Mouse (Mus musculus): ENCODE results near the gene Cdc42bpg.

The Cdc42bpg gene

GRCm38 (mm10) chr19:6333761-6334595 is 27.7 kb downstream of the Cdc42bpg start:
- no peak for DNase-seq

DNA sequence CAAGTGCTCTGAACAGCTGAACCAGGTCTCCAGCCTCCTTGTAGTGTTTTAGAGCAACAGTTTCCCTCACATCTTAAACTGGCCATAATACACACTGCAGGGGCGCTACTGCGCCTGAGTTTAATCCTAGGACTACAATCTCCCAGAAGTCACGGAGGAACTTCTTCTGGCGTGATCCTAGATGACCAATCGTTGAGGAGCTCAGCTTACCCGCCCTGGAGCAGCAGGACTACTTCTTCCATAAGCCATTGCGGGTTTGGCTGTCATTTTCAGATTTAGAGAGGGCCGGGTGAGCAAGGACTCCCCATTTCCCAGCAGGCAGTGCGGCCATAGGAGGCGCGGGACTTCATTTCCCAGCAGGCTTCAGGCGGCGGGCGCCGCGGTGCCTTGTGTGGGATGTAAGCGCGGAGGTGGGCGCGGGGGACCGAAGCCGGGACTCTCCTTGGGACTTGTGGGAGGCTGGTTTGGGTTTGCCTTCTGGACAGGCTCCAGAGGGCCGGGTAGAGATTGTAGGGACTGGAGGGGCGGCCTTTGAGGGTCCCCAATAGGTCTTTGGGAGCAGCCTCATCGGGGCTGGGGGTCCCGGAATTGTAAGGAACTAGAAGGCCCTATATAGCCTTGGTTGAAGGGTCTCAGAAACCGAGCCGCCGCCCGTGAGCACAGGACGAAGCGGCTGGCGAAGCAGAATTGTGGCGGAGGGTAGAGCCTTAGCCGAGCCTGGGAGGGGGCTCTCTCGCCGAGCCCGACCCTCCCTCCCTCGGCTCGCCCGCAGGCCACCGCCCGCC is 28.6 kb downstream of the Cdc42bpg start, which contains the start of gene Men1:
TSS of gene Men1 (plus strand) at position 307 of the 785 bp plus-strand sequence.
- peak; percentile 93 for DNase-seq

GRCm38 (mm10) chr19:6335458-6335827 is 29.2 kb downstream of the Cdc42bpg start:
- peak in 1 of 2 experiments; percentile 37 for DNase-seq

DNA sequence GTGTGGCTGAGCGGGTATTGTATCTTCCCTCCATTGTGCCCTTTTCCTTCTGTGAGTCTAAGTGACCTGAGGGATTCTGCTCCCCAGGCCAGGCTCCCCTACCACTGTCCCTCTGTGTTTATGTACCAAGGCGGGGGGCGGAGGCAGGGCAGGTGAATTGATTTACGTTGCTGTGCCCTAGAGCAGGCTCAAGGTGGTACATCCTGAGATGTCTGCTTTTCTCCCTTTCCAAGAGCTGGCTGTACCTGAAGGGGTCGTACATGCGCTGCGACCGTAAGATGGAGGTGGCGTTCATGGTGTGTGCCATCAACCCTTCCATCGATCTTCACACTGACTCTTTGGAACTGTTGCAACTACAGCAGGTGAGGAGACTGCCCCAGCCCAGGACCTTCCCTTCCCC is 30.7 kb downstream of the Cdc42bpg start:
- no peak for DNase-seq

GRCm38 (mm10) chr19:6338171-6338570 is 31.9 kb downstream of the Cdc42bpg start:
- no peak for DNase-seq

DNA sequence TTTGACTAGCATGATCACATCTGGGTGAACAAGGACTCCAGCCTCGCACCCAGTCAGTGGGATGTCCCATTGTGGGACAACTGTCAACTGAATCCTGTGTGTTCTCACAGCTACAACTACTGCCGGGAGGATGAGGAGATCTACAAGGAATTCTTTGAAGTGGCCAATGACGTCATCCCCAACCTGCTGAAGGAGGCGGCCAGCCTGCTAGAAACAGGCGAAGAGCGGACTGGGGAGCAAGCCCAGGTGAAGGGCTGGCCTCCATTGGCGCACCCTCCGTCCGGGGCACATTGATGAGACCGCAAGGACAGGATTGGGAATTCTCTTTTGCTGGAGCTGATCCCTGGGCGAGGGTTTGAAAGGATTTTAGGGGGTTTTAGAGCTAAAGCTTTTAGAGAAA is 32.5 kb downstream of the Cdc42bpg start:
- DNase-seq: no peak

- no peak for DNase-seq
Measured at GRCm38 (mm10) chr19:6339191-6339590, 32.9 kb downstream of the Cdc42bpg start.

DNA sequence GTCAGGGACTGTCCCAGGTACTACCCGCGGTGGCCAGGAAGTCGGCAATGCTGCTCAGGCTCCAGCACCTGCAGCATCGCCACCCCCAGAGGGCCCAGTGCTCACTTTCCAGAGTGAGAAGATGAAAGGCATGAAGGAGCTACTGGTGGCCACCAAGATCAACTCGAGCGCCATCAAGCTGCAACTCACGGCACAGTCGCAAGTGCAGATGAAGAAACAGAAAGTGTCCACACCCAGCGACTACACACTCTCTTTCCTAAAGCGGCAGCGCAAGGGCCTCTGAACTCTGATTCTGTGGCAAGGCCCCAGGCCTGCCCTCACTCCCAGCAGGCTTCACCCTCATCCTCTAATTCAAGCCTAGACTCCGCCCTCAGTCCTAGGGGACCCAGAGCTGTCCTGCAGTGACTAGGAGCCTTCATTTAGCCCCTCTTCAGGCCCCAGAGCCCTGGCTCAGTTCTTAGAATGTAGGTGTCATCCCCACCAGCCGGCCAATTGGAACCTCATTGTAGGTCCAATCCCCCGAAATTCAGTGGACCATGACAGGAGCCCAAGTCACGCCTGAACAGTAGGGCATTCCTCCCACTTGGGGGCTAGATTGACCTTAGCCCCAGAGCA is 33.7 kb downstream of the Cdc42bpg start:
- DNase-seq: no peak

DNA sequence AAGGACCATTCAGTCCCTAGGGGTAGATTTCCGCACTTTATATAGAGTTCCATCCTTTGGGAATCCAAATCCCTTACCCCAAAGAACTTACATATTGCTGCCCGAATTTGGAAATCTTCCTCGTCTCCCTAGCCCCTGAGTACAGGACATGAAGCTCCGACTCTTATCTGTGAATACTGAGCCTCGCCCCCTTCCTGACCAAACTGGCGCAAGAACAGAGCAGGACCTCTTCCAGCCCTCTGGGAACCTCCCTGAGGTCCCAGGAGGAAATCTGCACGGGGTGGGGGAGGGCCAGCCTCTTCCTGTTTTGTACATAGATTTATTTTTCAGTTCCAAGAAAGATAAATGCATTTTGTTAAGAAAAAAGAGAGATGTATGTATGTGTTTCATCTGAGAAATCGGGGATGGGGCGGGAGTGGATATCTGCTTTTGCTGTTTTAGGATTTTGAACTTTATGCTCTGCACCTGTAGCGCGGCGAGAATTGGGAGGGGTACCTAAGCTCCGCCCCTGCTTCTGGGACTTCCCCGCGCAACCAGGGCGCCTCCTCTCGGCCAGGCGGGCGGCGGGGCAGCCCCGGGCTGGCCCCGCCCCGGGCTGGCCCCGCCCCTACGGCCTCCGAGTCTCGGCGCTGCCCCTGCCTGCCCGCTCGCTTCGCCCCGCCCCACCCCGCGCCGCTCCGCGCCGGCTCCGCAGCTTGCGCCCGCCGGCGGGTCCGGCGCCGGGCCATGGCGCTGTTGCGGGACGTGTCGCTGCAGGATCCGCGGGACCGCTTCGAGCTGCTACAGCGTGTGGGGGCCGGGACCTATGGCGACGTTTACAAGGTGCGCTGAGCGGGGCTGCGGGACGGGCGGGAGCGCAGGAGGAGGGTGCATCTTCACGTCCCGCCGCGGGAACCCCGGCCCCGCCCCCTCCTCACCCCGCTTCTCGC is 34.5 kb downstream of the Cdc42bpg start, which contains the start of gene Map4k2:
TSS of gene Map4k2 (plus strand) at position 612 of the 929 bp plus-strand sequence.
- peak; percentile 74 to 87 for DNase-seq

DNA sequence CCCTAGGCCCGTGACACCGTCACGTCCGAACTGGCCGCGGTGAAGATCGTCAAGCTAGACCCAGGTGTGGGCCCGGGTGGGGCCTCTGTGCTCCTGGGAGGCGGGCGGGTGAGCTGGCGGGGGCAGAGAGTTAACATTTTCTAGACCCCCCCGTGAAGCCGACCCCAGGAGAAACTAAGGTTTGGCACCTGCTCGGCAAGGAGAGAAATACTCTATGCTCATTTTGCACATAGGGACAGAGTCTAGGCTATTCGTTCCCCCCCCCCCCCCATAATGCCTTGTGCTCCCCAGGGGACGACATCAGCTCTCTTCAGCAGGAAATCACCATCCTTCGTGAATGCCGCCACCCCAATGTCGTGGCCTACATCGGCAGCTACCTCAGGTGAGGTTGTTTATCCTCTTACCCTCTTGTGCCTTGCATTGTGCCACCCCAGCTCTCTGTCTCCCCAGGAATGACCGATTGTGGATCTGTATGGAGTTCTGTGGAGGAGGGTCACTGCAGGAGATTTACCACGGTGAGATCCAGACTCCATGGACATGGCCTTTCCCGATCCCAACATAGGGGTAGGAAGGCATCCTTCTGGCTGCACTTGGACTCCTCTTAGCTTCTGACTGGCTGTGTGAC is 35.3 kb downstream of the Cdc42bpg start:
- DNase-seq: no peak

- DNase-seq: no peak
Measured at GRCm38 (mm10) chr19:6342276-6342933, 36.1 kb downstream of the Cdc42bpg start.

DNA sequence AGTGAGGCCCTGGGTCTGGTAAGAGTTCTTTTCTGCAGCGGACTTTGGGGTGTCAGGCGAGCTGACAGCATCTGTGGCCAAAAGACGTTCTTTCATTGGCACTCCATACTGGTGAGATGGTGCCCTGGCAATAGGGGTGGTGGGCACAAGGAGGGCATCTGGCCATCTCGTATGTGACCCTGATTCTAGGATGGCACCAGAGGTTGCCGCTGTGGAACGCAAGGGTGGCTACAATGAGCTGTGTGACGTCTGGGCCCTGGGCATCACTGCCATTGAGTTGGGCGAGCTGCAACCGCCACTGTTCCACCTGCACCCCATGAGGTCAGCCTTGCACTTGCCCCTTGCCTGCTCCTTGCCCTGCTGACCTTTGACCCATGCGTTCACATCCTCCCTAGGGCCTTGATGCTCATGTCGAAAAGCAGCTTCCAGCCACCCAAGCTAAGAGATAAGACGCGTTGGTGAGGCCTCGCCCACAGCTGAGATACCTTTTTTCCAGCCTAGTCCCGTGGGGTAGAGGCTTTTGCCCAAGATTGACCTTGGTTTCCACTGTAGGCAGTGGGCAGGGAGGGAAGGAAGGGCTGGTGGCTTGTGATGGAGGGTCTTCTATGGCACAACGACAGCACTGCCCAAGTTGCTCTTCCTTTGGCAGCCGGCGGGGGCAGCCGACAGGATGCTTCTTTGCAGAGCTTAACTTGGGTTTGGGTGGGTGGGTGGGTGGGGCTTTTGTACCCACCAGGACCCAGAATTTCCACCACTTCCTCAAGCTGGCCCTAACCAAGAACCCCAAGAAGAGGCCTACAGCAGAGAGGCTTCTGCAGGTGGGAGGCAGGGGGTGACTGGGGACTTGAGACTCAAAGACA is 37.0 kb downstream of the Cdc42bpg start:
- no peak for DNase-seq

- DNase-seq: peak in 1 of 2 experiments; percentile 39
Measured at GRCm38 (mm10) chr19:6343996-6344395, 37.7 kb downstream of the Cdc42bpg start.

DNA sequence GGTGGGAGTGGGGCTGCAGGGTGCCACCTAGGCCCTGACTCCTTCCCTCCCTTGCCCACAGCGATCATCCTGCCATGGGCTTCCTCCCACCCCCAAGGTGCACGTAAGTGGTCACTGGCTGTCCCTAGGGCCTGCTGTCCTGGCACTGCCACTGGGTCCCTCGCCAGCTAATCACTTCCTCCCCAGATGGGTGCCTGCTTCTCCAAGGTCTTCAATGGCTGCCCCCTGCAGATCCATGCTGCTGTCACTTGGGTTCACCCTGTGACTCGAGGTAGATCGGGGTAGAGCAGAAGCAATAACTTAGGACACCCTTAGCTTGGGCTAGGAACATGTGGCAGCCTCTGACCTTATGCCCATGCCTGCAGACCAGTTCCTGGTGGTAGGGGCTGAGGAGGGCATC is 39.8 kb downstream of the Cdc42bpg start:
- DNase-seq: no peak

GRCm38 (mm10) chr19:6346661-6347060 is 40.4 kb downstream of the Cdc42bpg start:
- no peak for DNase-seq

GRCm38 (mm10) chr19:6347615-6348014 is 41.4 kb downstream of the Cdc42bpg start:
- DNase-seq: no peak

GRCm38 (mm10) chr19:6348717-6349116 is 42.5 kb downstream of the Cdc42bpg start:
- DNase-seq: no peak

DNA sequence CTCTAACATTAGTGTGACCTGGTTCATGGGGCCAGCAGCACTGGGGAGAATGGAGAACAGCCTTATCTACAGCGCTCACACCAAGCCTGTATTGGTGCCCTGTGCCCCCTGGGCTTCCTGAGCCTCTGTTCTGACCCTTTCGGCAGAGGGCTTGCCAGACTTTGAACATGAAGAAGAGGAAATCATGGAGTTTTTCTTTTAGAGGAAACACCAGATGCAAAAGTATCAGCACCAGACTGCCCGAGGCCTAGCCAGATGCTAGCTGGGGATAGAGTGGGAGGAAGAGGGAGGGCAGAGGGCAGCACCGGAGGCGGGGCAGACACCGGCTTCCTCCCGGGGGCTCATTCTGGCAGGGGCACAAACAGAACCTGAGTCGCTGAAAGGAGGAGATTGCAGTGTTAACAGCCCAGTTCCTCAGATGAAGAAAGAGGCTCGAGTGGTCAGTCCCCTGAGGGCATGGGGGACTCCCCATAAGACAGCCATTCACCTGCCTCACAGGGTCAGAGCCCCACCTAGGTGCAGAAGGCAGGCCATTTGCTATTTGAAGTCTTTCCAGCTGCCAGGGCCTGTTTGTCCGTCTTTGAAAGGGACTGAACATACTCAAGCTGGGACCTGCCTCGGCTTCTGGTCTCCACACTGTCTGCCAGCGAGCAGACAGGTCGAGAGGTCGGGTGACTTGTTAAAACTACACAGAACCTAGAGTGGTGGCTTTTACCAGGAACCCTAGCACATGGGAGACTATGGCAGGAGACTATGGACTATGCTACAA is 43.1 kb downstream of the Cdc42bpg start:
- no peak for DNase-seq

- no peak for DNase-seq
Measured at GRCm38 (mm10) chr19:6351431-6352106, 45.3 kb downstream of the Cdc42bpg start.

All from cerebellum, postnatal 36 days (tissue).